Mouse (Mus musculus) limb, embryonic 11.5 days (tissue): ENCODE data around the gene Tesc. TPM values are rescaled to one million over a fixed set of nuclear protein-coding genes. Genes with fewer than 3 reads are reported as not detected.

Experiments
- ATAC-seq: fragments of 200-750 bp; cut with Nextera tagmentation; 2 replicates; pipeline ENCODE4 v1.8.0; 2017; ENCODE audit warnings: low read depth; ENCODE audit not compliant: insufficient number of reproducible peaks, low FRiP score, low TSS enrichment
- DNase-seq: peaks from one replicate; pipeline ENCODE4 v3.0.0-alpha.2; 2015; ENCODE audit warnings: low spot score
- H3K27ac ChIP-seq: fragments of 300-500 bp; sonication (generic); replicated peaks from 2 replicates; pipeline ENCODE4 v1.5.1; 2014; ENCODE audit warnings: low read depth, mild to moderate bottlenecking, low read length
- H3K27me3 ChIP-seq: fragments of 300-500 bp; sonication (generic); 2 replicates; pipeline ENCODE4 v1.6.1; 2014; ENCODE audit warnings: mild to moderate bottlenecking, low read length, mixed read lengths; ENCODE audit not compliant: control insufficient read depth, insufficient read depth
- H3K36me3 ChIP-seq: fragments of 300-500 bp; sonication (generic); 2 replicates; pipeline ENCODE4 v1.6.1; 2014; ENCODE audit warnings: mild to moderate bottlenecking, low read length, moderate library complexity, mixed read lengths; ENCODE audit not compliant: control insufficient read depth, insufficient read depth
- H3K4me1 ChIP-seq: fragments of 300-500 bp; sonication (generic); 2 replicates; pipeline ENCODE4 v1.6.1; 2014; ENCODE audit warnings: low read length, mixed read lengths; ENCODE audit not compliant: control insufficient read depth, insufficient read depth
- H3K4me2 ChIP-seq: fragments of 300-500 bp; sonication (generic); 2 replicates; pipeline ENCODE4 v1.6.1; 2014; ENCODE audit warnings: low read depth, mild to moderate bottlenecking, moderate library complexity; ENCODE audit not compliant: severe bottlenecking
- H3K4me3 ChIP-seq: fragments of 300-500 bp; sonication (generic); 2 replicates; pipeline ENCODE4 v1.5.1; 2014; ENCODE audit warnings: low read depth, low read length
- H3K9ac ChIP-seq: fragments of 300-500 bp; sonication (generic); 2 replicates; pipeline ENCODE4 v1.6.1; 2014; ENCODE audit warnings: mild to moderate bottlenecking, low read length
- H3K9me3 ChIP-seq: fragments of 300-500 bp; sonication (generic); 2 replicates; pipeline ENCODE4 v1.6.1; 2016; ENCODE audit warnings: low read length; ENCODE audit not compliant: control insufficient read depth
- WGBS: fragments of 180-500 bp; shearing (Covaris S2); extraction: QIAGEN DNeasy Blood & Tissue Kit; methylation state at CpG from one replicate; pipeline ENCODE4 v1.1.7; 2014; 5-methylcytosine and 5-hydroxymethylcytosine counted together
- polyA plus RNA-seq: library from polyadenylated mRNA; unstranded; fragments of >200 nt; fragmentation: Nextera tagmentation; extraction: Ambion mirVana; gene quantifications from 2 replicates; pipeline ENCODE4 v1.2.1, GENCODE M21; 2014

Gene Tesc
- polyA plus RNA-seq, 1 experiment from 2014 or later: 0.53 TPM

GRCm38 (mm10) chr5:118086956-118087355, 59.4 kb downstream of the Tesc start:
- H3K27ac ChIP-seq: no peak overlapping the region
- H3K9me3 ChIP-seq: no peaks in the 10 kb centered on the region
- ATAC-seq (no peak), DNase-seq (peak; percentile 32)
- no peaks in the 10 kb centered on the region for H3K27me3 ChIP-seq
- 23% methylated on average over 7 of the region's 7 CpGs for WGBS
- H3K4me2 ChIP-seq: no peak overlapping the region
- peaks cover 25% of the 10 kb centered on the region for H3K4me1 ChIP-seq
- no peak overlapping the region for H3K4me3 ChIP-seq
- H3K9ac ChIP-seq: no peak overlapping the region
- H3K36me3 ChIP-seq: peaks cover 10% of the 10 kb centered on the region

GRCm38 (mm10) chr5:118089102-118089501, 61.6 kb downstream of the Tesc start:
- H3K9me3 ChIP-seq: no peaks in the 10 kb centered on the region
- peaks cover 10% of the 10 kb centered on the region; the same call in 1 of the 2 replicates for H3K4me1 ChIP-seq
- H3K27me3 ChIP-seq: no peaks in the 10 kb centered on the region
- H3K36me3 ChIP-seq: peaks cover 22% of the 10 kb centered on the region
- 51% methylated on average over 7 of the region's 7 CpGs for WGBS
- H3K9ac ChIP-seq: no peak overlapping the region
- H3K4me3 ChIP-seq: no peak overlapping the region
- no peak; the same call in 1 of the 2 replicates for ATAC-seq
- no peak overlapping the region for H3K27ac ChIP-seq
- peak; percentile 42 for DNase-seq
- no peak overlapping the region for H3K4me2 ChIP-seq

- H3K27me3 ChIP-seq: no peaks in the 10 kb centered on the region
- no peaks in the 10 kb centered on the region for H3K9me3 ChIP-seq
- no peak overlapping the region for H3K4me3 ChIP-seq
- peaks cover 22% of the 10 kb centered on the region for H3K36me3 ChIP-seq
- WGBS: 94% methylated on average over 6 of the region's 6 CpGs
- peaks cover 10% of the 10 kb centered on the region; the same call in 1 of the 2 replicates for H3K4me1 ChIP-seq
- H3K9ac ChIP-seq: no peak overlapping the region
- DNase-seq (no peak), ATAC-seq (no peak)
- H3K27ac ChIP-seq: no peak overlapping the region
- no peak overlapping the region for H3K4me2 ChIP-seq
These were observed 62.6 kb downstream of the Tesc start for GRCm38 (mm10) chr5:118090101-118090500.

GRCm38 (mm10) chr5:118090837-118091236, 63.3 kb downstream of the Tesc start:
- H3K27ac ChIP-seq: no peak overlapping the region
- H3K9me3 ChIP-seq: no peaks in the 10 kb centered on the region
- H3K4me2 ChIP-seq: no peak overlapping the region
- no peaks in the 10 kb centered on the region for H3K27me3 ChIP-seq
- ATAC-seq (no peak), DNase-seq (peak; percentile 69)
- peaks cover 10% of the 10 kb centered on the region; the same call in 1 of the 2 replicates for H3K4me1 ChIP-seq
- WGBS: 91% methylated on average over 2 of the region's 2 CpGs
- H3K36me3 ChIP-seq: peaks cover 22% of the 10 kb centered on the region
- H3K4me3 ChIP-seq: no peak overlapping the region
- H3K9ac ChIP-seq: no peak overlapping the region

GRCm38 (mm10) chr5:118093321-118094035, 65.9 kb downstream of the Tesc start:
- Histone ChIP-seq H3K4me1 (no peaks in the 10 kb centered on the region), H3K9ac (no peak overlapping the region), H3K27me3 (no peaks in the 10 kb centered on the region), H3K27ac (no peak overlapping the region), H3K9me3 (no peaks in the 10 kb centered on the region), H3K36me3 (peaks cover 24% of the 10 kb centered on the region), H3K4me2 (no peak overlapping the region), H3K4me3 (no peak overlapping the region)
- WGBS: 83% methylated on average over 11 of the region's 11 CpGs
- ATAC-seq (no peak), DNase-seq (no peak)

GRCm38 (mm10) chr5:118095433-118095832, 67.9 kb downstream of the Tesc start:
- Histone ChIP-seq H3K9ac (no peak overlapping the region), H3K27ac (no peak overlapping the region), H3K4me2 (no peak overlapping the region), H3K36me3 (peaks cover 24% of the 10 kb centered on the region), H3K27me3 (no peaks in the 10 kb centered on the region), H3K4me3 (no peak overlapping the region), H3K9me3 (no peaks in the 10 kb centered on the region), H3K4me1 (peaks cover 13% of the 10 kb centered on the region)
- no peak for ATAC-seq
- DNase-seq: no peak
- WGBS: 92% methylated on average over 11 of the region's 11 CpGs

- Histone ChIP-seq H3K9me3 (no peaks in the 10 kb centered on the region), H3K27me3 (no peaks in the 10 kb centered on the region), H3K4me2 (no peak overlapping the region), H3K36me3 (peaks cover 21% of the 10 kb centered on the region), H3K9ac (no peak overlapping the region), H3K27ac (no peak overlapping the region), H3K4me1 (peaks cover 17% of the 10 kb centered on the region), H3K4me3 (no peak overlapping the region)
- DNase-seq (no peak), ATAC-seq (no peak)
- 90% methylated on average over 4 of the region's 4 CpGs for WGBS
These were observed 68.3 kb downstream of the Tesc start for GRCm38 (mm10) chr5:118095849-118096248.

GRCm38 (mm10) chr5:118096317-118096716, 68.8 kb downstream of the Tesc start:
- Histone ChIP-seq H3K4me1 (peaks cover 17% of the 10 kb centered on the region), H3K36me3 (peaks cover 17% of the 10 kb centered on the region), H3K4me2 (no peak overlapping the region), H3K9me3 (no peaks in the 10 kb centered on the region), H3K4me3 (no peak overlapping the region), H3K9ac (no peak overlapping the region), H3K27me3 (no peaks in the 10 kb centered on the region), H3K27ac (no peak overlapping the region)
- WGBS: 88% methylated on average over 3 of the region's 3 CpGs
- ATAC-seq (no peak), DNase-seq (no peak)
